Mouse (Mus musculus): ENCODE measurements at regions not wholly inside any gene's neighbourhood (a gene's known extent, or its start where the extent isn't known, plus 50 kb on each side); places are given as distances from the start of the nearest gene placed in this dataset.
"Not testable (repeated sequence)": the region's sequence is repeated elsewhere in the genome, so short reads cannot be mapped to it uniquely, and the experiment has no call there.

DNA sequence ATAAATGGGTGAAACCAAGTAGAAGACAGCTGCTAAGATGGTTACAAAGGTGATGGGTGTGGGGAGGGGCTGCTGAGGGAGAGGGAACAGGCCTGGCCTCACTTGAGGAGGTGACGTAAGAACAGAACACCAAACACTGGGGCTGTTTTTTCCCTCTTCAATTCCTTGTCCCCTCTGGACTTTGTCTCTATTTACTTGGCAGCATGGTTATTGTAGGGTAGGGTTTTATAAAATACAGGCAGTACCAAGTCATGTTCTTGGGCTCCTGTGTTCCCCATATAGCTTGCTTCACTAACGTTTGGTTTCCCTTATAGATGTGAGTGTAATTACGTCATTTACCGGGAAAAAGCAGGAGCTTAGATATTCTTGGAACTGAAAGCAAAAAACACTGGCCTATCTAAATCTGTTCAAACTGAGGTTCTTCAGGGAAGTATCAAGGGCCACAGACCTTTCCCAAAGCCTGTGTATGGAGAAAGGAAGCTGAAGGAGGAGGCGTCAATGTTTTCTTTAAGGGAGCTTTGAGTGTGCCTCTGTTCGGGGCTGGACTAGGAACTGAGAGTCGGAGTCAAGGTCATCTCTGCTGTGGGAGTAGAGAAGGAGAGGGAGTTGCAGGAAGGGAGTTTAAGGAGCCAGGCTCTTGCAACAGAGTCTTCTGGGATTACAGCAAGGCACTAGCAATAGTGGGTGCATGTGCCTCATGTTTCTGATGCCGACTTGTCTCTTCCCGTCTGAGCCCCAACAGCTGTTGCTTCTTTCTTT lies 85.1 kb upstream of the Atp1b1 start:
- DNase-seq (ENCODE audit: low spot score) = no peak

DNA sequence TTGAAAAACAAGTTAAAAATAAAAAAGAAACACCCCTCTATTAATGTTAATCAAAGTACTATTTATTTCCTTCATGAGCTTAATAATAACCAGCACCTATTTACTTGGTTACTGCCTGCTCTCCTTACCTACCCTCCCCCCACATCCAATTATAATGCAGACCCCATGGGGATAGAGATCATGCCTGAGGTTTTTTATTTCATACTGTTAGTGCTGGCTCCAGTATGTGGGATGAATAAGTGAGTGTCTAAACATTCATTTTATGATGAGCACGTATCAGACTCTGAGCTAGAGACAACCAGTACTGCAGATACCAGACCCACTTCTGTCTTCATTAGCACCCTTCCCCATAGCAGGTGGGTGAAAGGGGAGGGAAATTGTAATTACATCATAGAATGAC lies 83.6 kb upstream of the Atp1b1 start:
- no peak for DNase-seq (ENCODE audit: low spot score)

DNA sequence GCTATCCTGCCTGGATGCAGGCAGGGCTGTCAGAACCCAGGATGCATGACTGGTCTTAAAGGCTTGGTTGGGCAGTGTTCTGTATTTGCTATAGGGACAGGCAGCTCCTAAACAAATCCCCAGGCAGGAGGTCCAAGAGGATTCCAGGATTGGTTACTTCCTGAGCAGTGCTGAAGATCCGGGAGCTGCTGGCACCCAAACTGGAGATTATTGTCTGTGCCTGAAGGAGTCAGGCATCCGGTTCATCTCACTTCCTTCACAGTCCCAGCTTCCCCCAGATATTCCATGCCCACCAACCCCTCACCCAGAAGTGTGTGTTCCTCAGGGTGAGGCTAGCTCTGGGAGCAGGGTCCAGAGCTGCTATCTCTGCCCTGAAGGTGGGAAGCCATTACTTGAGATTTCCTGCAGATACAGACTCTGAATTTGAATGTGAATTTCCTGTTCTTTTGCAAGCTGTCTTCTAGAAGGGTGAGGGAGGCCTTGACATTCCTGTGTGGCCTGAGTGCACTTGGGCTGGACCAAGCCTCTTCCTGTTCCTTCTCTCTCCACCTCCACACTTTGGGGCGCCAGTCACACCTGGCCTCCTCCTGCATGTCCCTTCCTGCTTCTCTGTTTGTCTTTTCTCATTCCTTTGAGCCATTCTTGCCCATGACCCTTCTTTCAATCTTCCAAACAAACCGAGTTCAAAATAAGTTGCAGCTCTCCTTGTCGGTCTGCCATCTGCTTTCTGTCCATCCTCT lies 80.3 kb upstream of the Atp1b1 start:
- DNase-seq (ENCODE audit: low spot score) = no peak

DNA sequence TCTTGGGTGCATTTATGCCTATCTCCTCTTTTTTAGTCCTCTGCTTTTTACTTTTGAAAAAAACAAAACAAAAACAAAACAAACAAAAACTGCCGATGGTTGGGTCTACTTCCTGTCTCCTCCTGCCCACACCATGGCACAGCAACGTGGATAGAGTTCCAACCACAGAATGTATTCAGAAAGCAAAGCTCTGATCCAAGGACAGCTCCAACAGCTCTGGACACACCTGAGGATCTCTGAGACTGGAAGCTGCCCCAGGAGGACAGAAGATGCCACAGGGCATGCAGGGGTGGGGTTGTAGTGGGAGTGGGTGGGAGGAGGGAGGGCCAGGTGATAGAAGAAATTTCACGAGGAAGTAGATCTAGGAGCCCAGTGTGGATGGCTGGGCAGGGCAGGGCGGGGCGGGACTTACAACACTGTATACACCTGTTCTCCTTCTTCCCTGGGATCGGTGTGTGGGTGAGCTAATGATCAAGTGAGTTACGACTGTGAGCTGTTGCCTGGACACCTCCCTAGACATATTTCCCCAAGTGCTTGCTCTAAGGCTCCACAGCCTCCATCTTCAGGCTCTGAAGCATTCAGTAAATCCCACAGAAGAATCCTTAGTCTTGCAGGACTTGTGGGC lies 79.3 kb upstream of the Atp1b1 start:
- DNase-seq (ENCODE audit: low spot score) = no peak

DNA sequence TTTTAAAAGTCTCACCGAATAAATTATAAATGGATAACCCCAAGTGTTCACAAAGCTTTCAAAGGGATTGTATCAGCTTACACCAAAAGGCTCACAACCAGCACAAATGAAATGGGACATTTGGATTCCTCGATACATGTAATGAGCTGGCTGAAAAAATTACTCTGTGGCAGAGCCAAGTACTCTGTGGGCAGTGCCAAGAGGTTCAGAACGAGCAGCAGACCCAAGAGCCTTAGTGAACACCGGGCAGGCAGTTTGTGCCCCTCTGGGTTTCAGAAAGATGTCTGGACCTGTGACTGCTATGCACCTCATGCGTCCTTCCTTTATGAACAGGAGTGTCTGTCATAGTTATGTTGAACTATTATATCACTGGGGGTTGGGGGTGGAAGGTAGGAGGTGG lies 74.0 kb upstream of the Atp1b1 start:
- DNase-seq (ENCODE audit: low spot score) = no peak

DNA sequence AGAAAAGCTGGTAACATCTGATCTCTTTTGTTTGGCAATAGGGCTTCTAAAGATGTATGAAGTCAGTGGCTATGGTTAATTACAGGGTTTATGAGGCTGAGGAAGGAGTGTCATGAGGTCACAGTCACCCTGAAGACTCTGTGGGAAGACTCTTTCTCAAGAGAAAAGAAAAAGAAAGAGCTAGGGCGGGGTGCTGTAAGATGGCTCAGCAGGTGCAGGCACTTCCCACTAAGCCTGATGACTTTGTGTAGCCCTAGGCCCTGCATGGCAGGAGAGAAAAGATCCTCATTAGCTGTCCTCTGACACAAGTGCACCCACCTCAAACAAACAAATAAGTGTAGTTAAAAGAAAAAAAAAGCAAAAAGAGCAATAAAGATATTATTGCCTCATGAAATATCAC lies 73.6 kb upstream of the Atp1b1 start:
- no peak for DNase-seq (ENCODE audit: low spot score)

DNA sequence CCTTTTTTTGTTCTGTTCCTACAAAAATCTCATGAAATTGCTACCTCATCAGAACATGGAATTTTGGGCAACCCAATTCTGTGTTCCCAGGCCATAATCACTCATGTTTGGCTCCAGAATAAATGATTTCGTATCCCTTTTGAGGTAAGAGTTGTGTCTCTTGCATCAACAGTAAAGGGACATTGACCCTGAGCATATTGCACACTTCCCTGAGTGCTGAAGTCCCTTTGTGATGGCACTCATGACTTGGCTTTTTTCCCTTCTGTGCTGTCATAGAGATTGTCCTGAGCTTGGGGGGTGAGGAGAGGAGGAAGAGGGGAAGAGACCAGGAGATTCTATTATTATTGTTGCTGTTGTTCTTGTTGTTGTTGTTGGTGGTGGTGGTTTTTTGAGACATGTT lies 68.6 kb upstream of the Atp1b1 start:
- DNase-seq (ENCODE audit: low spot score) = no peak

DNA sequence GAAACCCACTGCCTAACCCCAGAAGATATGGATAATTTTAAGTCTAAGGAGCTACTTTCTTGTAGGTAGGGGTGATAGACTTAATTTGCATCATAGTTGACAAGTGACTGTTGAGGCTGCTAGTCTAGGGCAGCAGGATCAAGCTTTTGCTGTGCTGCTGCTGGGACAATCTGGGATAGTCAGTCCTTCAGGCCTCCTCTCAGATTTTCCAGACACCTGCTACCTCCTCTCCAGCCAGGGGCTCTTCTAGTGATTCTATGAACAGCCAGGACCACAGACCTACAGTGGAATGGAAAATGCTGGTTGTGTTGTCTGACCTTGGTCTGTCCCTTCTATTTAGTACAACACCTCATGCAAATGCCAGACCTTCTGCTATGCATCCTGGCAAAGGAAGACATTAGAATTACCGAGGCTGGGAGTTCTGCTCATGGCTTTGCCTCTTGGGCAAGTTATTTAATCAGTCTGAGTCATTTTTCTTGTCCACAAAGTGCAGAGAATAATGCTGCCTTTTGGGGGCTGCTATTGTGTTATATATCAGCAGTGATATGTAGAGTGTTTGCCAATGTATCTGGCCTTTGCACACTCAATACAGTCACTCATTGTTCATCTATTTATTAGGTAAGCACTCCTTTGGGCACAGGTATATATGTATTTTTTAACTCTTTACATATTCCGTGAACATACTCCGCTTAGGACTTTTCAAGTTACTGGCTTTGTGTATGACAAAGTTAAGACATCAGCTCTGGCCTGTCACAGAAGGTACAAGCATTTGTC lies 64.4 kb upstream of the Atp1b1 start:
- no peak for DNase-seq (ENCODE audit: low spot score)

DNA sequence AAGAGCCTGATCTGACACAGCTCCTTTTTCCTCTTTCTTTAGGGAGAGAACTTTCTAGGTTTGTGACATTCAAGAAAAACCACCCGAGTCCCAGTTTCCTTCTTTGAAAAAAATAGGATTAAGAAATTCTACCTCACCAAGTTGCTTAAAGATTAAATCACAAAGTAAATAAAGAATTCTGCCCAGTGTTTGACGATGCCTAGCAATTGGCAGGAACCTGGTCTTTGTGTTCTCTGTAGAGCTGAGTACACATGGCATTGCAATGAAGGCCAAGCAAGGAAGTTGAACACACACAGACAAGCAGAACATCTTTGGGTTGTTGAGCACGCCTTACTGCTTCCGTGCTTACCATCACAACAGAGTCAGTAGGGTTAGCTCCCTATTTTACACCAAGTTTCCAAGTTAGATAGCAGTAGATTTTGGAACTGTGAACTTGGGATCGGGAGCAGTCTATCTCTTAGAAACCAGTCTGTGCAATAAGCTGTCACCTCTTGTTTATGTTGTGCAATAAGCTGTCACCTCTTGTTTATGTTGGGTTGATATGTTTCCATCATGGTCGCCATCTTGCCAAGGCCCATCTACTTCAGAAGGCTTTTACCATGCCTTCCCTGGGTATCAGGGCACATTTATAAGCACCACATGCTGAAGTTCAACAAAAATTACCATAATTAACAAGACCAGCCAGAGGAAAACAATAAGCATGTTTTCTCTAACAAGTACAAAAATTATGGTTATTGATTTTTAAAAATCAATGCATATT lies 63.4 kb upstream of the Atp1b1 start:
- no peak for DNase-seq (ENCODE audit: low spot score)

DNA sequence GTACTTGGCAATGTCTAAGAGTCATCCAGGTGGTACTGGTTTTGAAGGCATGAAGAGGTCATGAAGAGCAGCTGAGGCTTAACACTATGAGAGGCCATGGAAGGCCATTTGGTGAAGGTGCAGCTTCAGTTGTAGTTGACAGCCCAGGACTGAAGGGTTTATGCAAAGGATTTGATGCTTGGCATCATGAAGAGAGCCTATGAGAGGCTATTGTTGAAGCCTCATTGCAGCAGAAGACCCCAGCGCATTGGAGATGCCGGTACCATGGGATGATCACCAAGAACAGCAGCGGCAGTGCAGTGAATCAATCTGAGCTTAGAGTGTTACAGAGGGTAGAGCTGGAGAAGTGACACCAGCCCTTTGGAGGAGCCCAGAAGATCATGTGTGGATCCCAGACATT lies 60.7 kb upstream of the Atp1b1 start:
- DNase-seq (ENCODE audit: low spot score) = no peak

DNA sequence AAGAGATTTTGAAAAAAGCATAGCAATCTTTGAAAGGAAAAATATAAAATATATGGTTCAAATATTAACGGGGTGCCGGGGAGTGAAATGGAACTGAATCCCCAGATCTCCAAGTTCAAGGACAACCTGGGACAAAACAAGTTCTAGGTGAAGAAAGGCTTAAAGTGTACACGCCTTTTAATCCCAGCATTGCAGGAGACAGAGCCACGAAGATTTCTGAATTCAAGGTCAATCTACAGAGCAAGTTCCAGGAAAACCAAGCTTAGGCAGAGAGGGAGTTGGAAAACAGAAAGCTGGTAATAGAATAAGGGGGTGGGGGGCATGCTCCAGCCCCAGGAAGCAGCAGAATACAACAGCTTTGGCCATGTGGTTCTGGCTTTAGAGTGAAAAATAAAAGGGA lies 60.2 kb upstream of the Atp1b1 start:
- DNase-seq (ENCODE audit: low spot score) = no peak

DNA sequence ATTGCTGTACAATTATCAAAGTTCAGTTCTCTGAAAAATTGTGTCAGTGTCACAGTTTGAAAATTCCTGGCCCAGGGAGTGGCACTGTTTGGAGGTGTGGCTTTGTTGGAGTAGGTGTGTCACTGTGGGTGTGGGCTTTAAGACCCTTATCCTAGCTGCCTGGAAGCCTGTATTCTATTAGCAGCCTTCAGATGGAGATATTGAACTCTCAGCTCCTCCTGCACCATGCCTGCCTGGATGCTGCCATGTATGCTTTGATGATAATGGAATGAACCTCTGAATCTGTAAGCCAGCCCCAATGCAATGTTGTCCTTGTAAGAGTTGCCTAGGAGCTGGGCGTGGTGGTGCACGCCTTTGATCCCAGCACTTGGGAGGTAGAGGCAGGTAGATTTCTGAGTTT lies 59.2 kb upstream of the Atp1b1 start:
- DNase-seq (ENCODE audit: low spot score) = not testable (repeated sequence)

DNA sequence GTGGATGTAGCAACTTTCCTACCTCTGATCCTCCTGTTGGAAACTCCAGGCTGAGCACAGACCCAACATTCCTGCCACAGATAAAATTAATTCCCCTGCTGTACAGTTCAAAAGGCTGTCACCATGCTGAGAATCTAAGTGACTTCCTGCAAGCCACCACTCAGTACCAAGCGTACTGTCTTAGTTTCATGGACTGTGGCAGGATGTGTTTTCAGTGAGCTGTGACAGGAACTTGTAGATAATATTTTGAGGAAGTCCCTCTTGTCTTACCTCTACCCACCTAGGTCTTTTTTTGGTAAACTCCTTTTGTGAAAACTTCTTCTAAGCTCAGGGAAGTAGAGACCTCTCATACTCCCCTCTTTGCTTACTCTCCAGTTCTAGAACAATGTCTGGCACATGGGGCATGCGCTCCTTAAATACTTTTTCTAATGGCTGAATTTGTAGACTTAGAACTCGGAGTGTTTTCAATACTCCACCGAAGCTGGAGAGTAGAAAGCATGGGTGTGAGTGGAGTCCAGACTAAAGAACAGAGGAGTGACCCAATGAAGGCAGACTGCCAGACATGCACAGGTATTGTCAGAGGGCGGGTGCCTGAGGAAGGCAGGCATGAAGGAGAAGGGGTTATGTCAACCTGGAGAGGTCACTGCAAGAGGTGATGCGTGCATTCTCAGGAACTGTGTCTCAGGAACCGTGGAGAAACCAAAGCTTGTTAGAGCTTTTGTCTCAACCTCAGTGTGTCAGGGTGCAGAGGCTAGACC lies 53.7 kb upstream of the Atp1b1 start:
- DNase-seq (ENCODE audit: low spot score) = no peak

DNA sequence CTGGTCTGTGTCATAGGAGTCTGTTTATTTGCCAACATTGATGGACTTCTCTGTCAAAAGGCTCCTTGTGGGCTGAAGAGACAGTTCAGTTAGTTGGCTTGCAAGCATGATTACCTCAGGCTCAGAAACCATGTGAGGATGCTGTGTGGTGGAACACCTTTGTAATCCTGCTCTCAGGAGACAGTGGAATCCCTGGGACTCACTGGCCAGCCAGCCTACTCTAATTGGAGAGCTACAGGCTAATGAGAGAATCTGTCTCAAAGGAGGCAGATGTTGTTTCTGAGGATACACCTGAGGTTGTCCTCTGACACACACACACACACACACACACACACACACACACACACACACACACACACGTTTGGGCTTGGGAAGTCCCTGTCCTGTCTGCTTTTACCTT lies 51.1 kb upstream of the Atp1b1 start:
- DNase-seq (ENCODE audit: low spot score) = no peak

DNA sequence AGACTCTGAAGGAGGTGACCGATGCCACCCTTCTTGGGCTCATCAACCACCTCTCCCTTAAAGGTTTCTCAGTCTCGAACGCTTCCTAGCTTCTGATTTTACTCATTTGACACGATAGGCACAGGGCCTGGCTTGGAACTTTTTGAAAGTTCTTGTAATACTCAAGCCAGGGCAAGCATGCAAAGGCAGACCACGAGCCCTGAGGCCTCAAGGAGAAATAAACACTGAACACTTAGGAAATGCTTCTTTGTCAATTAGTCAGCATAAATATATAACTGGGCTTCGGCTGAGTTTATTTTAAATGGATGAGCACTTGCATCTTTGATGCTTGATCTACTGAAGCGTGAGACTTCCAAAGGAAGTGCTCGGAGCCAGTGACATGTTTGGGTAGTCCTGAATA lies 50.4 kb upstream of the Atp1b1 start:
- DNase-seq (ENCODE audit: low spot score) = no peak

DNA sequence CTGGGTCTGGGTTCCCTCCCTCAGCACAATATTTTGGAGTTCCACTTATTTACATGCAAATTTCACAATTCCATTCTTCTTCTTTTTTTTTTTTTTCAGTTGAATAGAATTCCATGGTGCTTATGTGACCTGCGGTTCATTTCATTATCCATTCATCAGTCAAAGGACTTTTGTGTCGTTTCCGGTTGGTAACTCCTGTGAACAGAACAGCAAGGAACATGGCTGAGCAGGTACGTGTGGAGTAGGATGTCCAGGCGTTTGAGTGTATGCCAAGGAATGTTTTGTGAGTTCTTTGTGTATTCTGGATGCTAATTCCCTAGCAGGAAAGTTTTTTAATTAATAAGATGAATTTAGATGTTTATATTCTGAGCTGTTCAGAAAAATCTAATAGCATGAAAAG lies 50.0 kb upstream of the Atp1b1 start:
- DNase-seq (ENCODE audit: low spot score) = no peak

All from layer of hippocampus, adult 11-12 months (tissue).